Mouse (Mus musculus) intestine, embryonic 15.5 days (tissue): Measurements from ENCODE around the gene Gm9774. TPM values are rescaled to one million over a fixed set of nuclear protein-coding genes. Genes with fewer than 3 reads are reported as not detected.

Source experiments
- polyA plus RNA-seq: library from polyadenylated mRNA; unstranded; fragments of >200 nt; fragmentation: Nextera tagmentation; extraction: Ambion mirVana; gene quantifications from 2 replicates; pipeline ENCODE4 v1.2.1, GENCODE M21; 2015

Gene Gm9774
- polyA plus RNA-seq, 1 experiment from 2014 or later = 9.0 TPM

Other genes starting within 250 kb of the Gm9774 start
- gene Sprr2a1, start 213.6 kb downstream of the Gm9774 start, polyA plus RNA-seq = 2.0 and 2.5 TPM in 2 replicates
- gene Sprr2a2, start 213.5 kb downstream of the Gm9774 start, polyA plus RNA-seq = 82.8 and 107 TPM in 2 replicates
- 10.6 and 12.8 TPM in 2 replicates for gene Sprr2a3, start 144.0 kb downstream of the Gm9774 start, polyA plus RNA-seq
- not detected in 2 replicates for gene Sprr2b, start 112.8 kb downstream of the Gm9774 start, polyA plus RNA-seq
- gene Sprr2d, start 90.3 kb downstream of the Gm9774 start, polyA plus RNA-seq = not detected in 2 replicates
- not detected in 2 replicates for gene Sprr2e, start 77.3 kb downstream of the Gm9774 start, polyA plus RNA-seq
- not detected in 2 replicates for gene Sprr2f, start 64.2 kb downstream of the Gm9774 start, polyA plus RNA-seq
- gene Sprr2h, start 43.7 kb downstream of the Gm9774 start, polyA plus RNA-seq = not detected in 2 replicates
- gene Sprr2i, start 21.4 kb downstream of the Gm9774 start, polyA plus RNA-seq = not detected in 2 replicates
- not detected in 2 replicates for gene Sprr2j-ps, start 11.3 kb downstream of the Gm9774 start, polyA plus RNA-seq
- not detected in 2 replicates for gene Sprr2k, start 3.2 kb upstream of the Gm9774 start, polyA plus RNA-seq
- gene Sprr1b, start 9.4 kb upstream of the Gm9774 start, polyA plus RNA-seq = 0.18 TPM in 1 of 2 replicates, not detected in the other
- gene Sprr3, start 29.3 kb upstream of the Gm9774 start, polyA plus RNA-seq = not detected in 2 replicates
- gene Sprr1a, start 56.5 kb upstream of the Gm9774 start, polyA plus RNA-seq = 1.1 and 1.2 TPM in 2 replicates
- not detected in 2 replicates for gene Sprr4, start 71.1 kb upstream of the Gm9774 start, polyA plus RNA-seq
- not detected in 2 replicates for gene 2310046K23Rik, start 105.1 kb upstream of the Gm9774 start, polyA plus RNA-seq
- gene Ivl, start 144.3 kb upstream of the Gm9774 start, polyA plus RNA-seq = 0.09 TPM in 1 of 2 replicates, not detected in the other
- 3.4 and 5.3 TPM in 2 replicates for gene Smcp, start 159.6 kb upstream of the Gm9774 start, polyA plus RNA-seq
- gene 2210017I01Rik, start 178.1 kb upstream of the Gm9774 start, polyA plus RNA-seq = not detected in 2 replicates
- not detected in 2 replicates for gene Lce6a, start 192.2 kb upstream of the Gm9774 start, polyA plus RNA-seq
- not detected in 2 replicates for gene Lce1a1, start 218.9 kb upstream of the Gm9774 start, polyA plus RNA-seq
- not detected in 2 replicates for gene Lce1b, start 227.5 kb upstream of the Gm9774 start, polyA plus RNA-seq
- not detected in 2 replicates for gene Lce1a2, start 240.9 kb upstream of the Gm9774 start, polyA plus RNA-seq
- gene Lce1c, start 249.8 kb upstream of the Gm9774 start, polyA plus RNA-seq = not detected in 2 replicates